Mouse (Mus musculus): ENCODE data around the gene Fbxl7.

- no peak for TF ChIP-seq CTCF (IDR thresholded peaks at IDR 0.05; ENCODE audit: control insufficient read depth, insufficient read depth, insufficient read length)
- no peak for TF ChIP-seq USF1 (IDR thresholded peaks at IDR 0.05; ENCODE audit: low read depth)
- TF ChIP-seq MAX (IDR thresholded peaks at IDR 0.05): no peak
- TF ChIP-seq MYOG (IDR thresholded peaks at IDR 0.05; ENCODE audit: control insufficient read depth, extremely low read depth, insufficient read length): no peak
- no peak for TF ChIP-seq CEBPB (IDR thresholded peaks at IDR 0.05; ENCODE audit: low read depth)
These were observed 176.9 kb downstream of the Fbxl7 start for GRCm38 (mm10) chr15:26718390-26719036.
